Mouse (Mus musculus) limb, embryonic 13.5 days (tissue): ENCODE measurements around the gene Lgals2. TPM values are rescaled to one million over a fixed set of nuclear protein-coding genes. Genes with fewer than 3 reads are reported as not detected.
"Not testable (repeated sequence)": the region's sequence is repeated elsewhere in the genome, so short reads cannot be mapped to it uniquely, and the experiment has no call there.

ENCODE experiments used
- ATAC-seq: fragments of 200-750 bp; cut with Nextera tagmentation; 2 replicates; pipeline ENCODE4 v1.8.0; 2017; ENCODE audit warnings: low read depth, moderate number of reproducible peaks, moderate TSS enrichment; ENCODE audit not compliant: low FRiP score
- H3K27ac ChIP-seq: fragments of 300-500 bp; sonication (generic); 2 replicates; pipeline ENCODE4 v1.5.1; 2015; ENCODE audit warnings: inconsistent platforms, mild to moderate bottlenecking, moderate library complexity
- H3K27me3 ChIP-seq: fragments of 300-500 bp; sonication (generic); 2 replicates; pipeline ENCODE4 v1.6.1; 2015; ENCODE audit warnings: mild to moderate bottlenecking, inconsistent platforms
- H3K36me3 ChIP-seq: fragments of 300-500 bp; sonication (generic); 2 replicates; pipeline ENCODE4 v1.6.1; 2015; ENCODE audit warnings: inconsistent platforms, mild to moderate bottlenecking, moderate library complexity
- H3K4me1 ChIP-seq: fragments of 300-500 bp; sonication (generic); 2 replicates; pipeline ENCODE4 v1.6.1; 2015; ENCODE audit warnings: inconsistent platforms
- H3K4me2 ChIP-seq: fragments of 300-500 bp; sonication (generic); replicated peaks from 2 replicates; pipeline ENCODE4 v1.6.1; 2015; ENCODE audit warnings: inconsistent platforms, mild to moderate bottlenecking, moderate library complexity
- H3K4me3 ChIP-seq: fragments of 300-500 bp; sonication (generic); 2 replicates; pipeline ENCODE4 v1.5.1; 2015; ENCODE audit warnings: moderate library complexity, mild to moderate bottlenecking, inconsistent platforms
- H3K9ac ChIP-seq: fragments of 300-500 bp; sonication (generic); 2 replicates; pipeline ENCODE4 v1.6.1; 2015; ENCODE audit warnings: mild to moderate bottlenecking, inconsistent platforms
- H3K9me3 ChIP-seq: fragments of 300-500 bp; sonication (generic); 2 replicates; pipeline ENCODE4 v1.6.1; 2016; ENCODE audit warnings: inconsistent platforms
- WGBS: fragments of 180-500 bp; shearing (Covaris S2); methylation state at CpG from one replicate; pipeline ENCODE4 v1.1.7; 2015; 5-methylcytosine and 5-hydroxymethylcytosine counted together
- polyA plus RNA-seq: library from polyadenylated mRNA; unstranded; fragments of >200 nt; fragmentation: Nextera tagmentation; extraction: Ambion mirVana; gene quantifications from 2 replicates; pipeline ENCODE4 v1.2.1, GENCODE M21; 2015

Lgals2 gene
- polyA plus RNA-seq, 1 experiment from 2014 or later = 0.53 TPM

DNA sequence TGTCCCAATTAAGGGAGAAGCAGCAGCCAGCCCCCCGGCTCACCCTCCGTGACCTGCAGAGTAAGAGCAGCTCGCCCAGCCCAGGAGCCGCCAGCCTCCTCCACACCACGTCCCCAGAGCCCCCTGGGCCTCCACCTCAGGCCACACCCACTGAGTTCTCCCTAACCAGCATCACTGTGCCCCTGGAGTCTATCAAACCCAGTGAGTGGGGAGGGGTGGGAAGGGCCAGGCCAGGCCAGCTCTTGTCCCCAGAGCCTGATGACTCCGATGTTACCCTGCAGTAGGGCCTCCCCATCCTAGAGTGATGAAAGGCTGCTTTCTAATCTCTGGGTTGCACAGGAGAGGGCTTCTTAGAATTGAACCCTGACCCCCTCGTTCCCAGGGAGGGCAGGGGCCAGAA is 37.1 kb upstream of the Lgals2 start:
- Histone ChIP-seq H3K4me1 (peaks cover 23% of the 10 kb centered on the region), H3K36me3 (peaks cover 78% of the 10 kb centered on the region), H3K9me3 (no peaks in the 10 kb centered on the region), H3K27ac (no peak overlapping the region), H3K4me3 (no peak overlapping the region), H3K4me2 (no peak overlapping the region), H3K27me3 (no peaks in the 10 kb centered on the region), H3K9ac (peak overlapping the region; percentile 31; the same call in 1 of the 2 replicates)
- WGBS = 43% methylated on average over 7 of the region's 7 CpGs
- no peak for ATAC-seq

DNA sequence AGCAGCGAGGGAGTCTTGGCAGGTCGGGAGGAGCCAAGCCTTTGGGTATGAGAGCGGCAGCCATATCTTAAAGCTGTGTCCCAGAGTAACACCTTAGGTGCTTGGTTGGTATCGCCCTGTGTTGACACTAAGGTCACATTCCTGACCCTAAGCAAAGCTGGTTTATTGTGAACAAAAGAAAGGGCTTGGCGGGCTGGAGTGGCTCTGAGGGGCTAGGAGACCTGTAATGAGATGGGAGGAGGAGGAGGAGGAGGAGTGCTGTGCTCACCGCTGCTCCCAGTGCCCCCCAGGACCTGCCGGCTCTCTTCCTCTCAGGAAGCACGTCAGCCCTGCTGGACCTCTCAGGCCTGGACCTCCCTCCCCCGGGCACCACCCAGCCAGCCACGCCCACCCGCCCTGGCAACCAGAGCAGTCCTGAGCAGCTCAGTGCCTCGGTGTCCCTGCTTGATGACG is 34.1 kb upstream of the Lgals2 start:
- H3K4me3 ChIP-seq = no peak overlapping the region
- H3K4me1 ChIP-seq = peaks cover 12% of the 10 kb centered on the region; the same call in 1 of the 2 replicates
- 39% methylated on average over 13 of the region's 13 CpGs for WGBS
- no peaks in the 10 kb centered on the region for H3K27me3 ChIP-seq
- H3K4me2 ChIP-seq = no peak overlapping the region
- peaks cover 93% of the 10 kb centered on the region for H3K36me3 ChIP-seq
- no peak for ATAC-seq
- H3K9ac ChIP-seq = peak overlapping the region; percentile 32; the same call in 1 of the 2 replicates
- H3K27ac ChIP-seq = no peak overlapping the region
- H3K9me3 ChIP-seq = no peaks in the 10 kb centered on the region

DNA sequence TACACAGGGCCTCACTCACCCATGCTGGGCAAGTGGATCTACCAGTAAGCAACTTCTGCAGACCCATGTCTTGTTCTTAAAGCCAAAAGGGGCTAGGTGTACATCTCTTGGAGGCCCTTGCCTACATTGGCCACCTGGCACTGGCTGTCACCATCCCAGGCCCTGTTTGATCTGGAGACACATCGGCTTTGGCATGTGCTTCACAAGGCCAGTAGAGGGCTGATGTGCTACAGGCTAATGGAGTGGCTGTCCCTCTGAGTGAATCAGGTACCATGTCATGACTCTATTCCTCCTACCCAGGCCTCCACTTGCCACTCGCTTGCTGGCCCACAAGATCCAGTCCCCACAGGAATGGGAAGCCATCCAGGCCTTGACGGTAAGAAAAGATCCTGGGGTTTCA is 26.5 kb upstream of the Lgals2 start:
- 82% methylated on average over 3 of the region's 3 CpGs for WGBS
- peaks cover 17% of the 10 kb centered on the region for H3K4me1 ChIP-seq
- H3K4me3 ChIP-seq = no peak overlapping the region
- no peak for ATAC-seq
- H3K27me3 ChIP-seq = no peaks in the 10 kb centered on the region
- peaks cover 66% of the 10 kb centered on the region for H3K36me3 ChIP-seq
- no peak overlapping the region for H3K27ac ChIP-seq
- H3K4me2 ChIP-seq = no peak overlapping the region
- no peak overlapping the region for H3K9ac ChIP-seq
- no peaks in the 10 kb centered on the region for H3K9me3 ChIP-seq

DNA sequence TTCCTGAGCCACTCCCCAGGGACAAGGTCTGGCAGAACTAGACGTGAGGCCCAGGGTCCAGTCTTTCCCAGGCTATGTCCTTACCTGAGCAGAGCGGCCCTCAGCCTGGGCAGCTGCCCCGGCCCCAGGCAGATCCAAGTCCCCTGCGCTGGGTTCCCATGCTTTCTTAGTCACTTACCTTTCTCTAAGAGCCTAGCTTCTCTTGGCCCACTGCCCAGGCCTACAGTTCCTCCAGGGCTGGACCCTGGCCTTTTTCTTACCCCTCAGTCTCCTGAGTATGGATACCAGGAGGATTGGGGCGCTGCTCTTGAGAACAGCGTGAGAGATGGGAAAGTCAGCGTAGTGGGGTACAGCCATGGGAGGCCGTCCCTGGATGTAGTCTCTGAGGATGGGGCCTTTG is 25.1 kb upstream of the Lgals2 start:
- no peak overlapping the region for H3K27ac ChIP-seq
- H3K9ac ChIP-seq = peak overlapping the region; percentile 43
- no peak overlapping the region for H3K4me3 ChIP-seq
- no peak for ATAC-seq
- peaks cover 30% of the 10 kb centered on the region for H3K4me1 ChIP-seq
- H3K9me3 ChIP-seq = no peaks in the 10 kb centered on the region
- peaks cover 52% of the 10 kb centered on the region for H3K36me3 ChIP-seq
- H3K27me3 ChIP-seq = no peaks in the 10 kb centered on the region
- WGBS = 90% methylated on average over 8 of the region's 8 CpGs
- no peak overlapping the region for H3K4me2 ChIP-seq

DNA sequence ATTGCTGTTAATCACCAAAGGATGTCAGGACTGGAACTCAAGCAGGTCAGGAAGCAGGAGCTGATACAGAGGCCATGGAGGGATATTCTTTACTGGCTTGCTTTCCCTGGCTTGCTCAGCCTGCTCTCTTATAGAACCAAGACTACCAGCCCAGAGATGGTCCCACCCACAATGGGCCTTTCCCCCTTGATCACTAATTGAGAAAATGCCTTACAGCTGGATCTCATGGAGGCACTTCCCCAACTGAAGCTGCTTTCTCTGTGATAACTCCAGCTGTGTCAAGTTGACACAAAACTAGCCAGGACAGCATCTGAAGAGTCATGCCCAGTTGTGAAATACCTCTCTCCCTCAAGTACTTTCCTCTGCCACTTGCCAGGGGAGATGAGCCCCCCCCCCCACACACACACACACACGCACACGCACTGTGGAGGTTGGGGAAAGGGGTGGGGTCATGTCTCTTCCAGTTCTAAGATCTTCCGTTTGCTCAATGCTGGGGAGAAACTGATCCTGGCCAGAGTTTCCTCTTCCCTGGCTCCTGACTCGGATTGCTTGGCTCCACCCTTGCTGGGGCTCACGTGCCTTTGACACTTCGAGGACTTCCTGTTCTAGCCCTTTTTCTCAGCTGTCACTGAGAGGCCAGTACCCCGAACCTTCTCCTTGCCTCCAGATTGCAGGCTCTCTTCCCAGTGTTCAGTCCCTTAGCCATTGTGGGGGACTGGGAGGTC is 23.6 kb upstream of the Lgals2 start:
- Histone ChIP-seq H3K4me3 (peak overlapping the region; percentile 70; the same call in 1 of the 2 replicates), H3K4me2 (peak overlapping the region; percentile 91), H3K27ac (peak overlapping the region; percentile 16; the same call in 1 of the 2 replicates), H3K4me1 (peaks cover 36% of the 10 kb centered on the region), H3K9ac (0 out of 2 replicates have a peak overlapping the region, but pooled peaks have one; percentile 32), H3K36me3 (peaks cover 39% of the 10 kb centered on the region)
- H3K27me3 ChIP-seq, H3K9me3 ChIP-seq, ATAC-seq: not testable (repeated sequence)
- 42% methylated on average over 7 of the region's 7 CpGs for WGBS

DNA sequence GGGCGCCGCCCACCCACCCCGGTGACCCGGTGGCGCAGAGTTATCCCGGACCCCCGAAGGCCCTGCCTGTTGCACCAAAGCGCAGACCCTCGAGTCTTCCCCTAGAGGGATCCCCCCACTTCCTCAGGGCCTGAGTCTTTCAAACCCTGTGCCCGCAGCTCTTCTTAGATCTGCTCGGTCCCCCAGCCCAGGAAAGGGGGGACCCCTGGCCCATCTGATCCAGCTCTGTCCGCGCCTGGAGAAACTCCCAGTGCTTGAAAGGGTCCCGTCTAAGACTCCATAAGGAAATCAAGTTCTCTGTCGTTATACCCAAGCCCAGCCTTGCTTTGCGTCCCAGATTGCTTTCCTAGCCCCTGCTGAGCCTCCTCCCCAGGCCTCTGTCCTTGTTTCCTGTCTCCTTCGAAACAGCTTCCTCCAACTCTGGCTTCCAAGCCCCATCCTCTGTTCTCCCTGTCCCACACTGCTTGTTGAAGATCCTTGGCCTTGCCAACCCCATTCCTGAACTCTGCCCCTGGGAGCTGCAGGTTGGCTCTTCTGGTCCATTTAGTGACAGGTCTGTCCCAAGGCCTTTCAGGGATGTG is 22.6 kb upstream of the Lgals2 start:
- Histone ChIP-seq H3K9me3 (no peaks in the 10 kb centered on the region), H3K27ac (peak overlapping the region; percentile 98), H3K36me3 (peaks cover 29% of the 10 kb centered on the region), H3K27me3 (no peaks in the 10 kb centered on the region), H3K4me3 (peak overlapping the region; percentile 70), H3K4me1 (peaks cover 38% of the 10 kb centered on the region), H3K9ac (peak overlapping the region; percentile 89), H3K4me2 (peak overlapping the region; percentile 91)
- WGBS = under 1% methylated on average over 15 of the region's 17 CpGs
- no peak for ATAC-seq

DNA sequence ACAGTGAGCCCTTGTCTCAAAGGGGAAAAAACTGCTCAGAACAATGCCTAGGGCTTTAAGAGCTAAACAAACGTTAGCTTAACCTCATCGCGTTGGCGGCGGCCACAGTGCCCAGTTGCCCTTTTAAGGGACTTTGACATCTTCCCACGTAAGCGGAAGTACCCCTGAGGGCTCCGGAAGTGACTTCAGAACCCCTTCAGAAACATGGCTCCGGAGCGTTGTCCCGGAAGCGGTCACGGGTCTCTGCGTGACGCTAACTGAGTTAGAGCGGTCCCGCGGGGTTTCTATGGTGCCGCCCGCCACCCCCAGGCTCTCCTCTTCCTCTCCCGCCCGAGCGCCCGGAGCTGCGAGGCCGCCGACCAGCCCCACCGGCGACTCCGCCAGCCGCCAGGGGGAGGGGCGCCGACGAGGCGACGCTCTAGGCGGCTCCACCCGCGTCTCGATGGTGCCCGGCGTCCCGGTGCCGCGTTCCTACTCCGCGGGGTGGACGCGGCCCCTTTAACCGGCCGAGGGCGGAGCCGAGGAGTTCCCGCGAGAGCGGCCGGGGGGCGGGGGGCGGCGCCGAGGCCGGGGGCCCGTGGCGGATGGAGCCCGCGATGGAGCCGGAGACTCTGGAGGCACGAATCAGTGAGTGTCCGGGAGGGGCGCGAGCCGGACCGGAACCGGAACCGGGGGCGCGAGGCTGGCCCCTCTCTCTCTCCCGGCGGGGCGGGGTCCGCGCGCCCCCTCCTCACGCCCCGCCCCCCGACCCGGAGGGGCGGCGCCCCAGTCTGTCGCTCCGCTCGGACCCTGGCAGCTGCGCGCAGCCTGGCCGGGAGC is 21.9 kb upstream of the Lgals2 start, which contains the start of gene Gga1:
Gene Gga1 (plus strand): TSS at position 200 of the 819 bp plus-strand sequence.
- no peaks in the 10 kb centered on the region for H3K9me3 ChIP-seq
- H3K4me1 ChIP-seq = peaks cover 38% of the 10 kb centered on the region
- peak within 1 kb of the TSS; percentile 91 for H3K4me2 ChIP-seq
- H3K36me3 ChIP-seq = peaks cover 22% of the 10 kb centered on the region
- peak within 1 kb of the TSS; percentile 70 for H3K4me3 ChIP-seq
- ATAC-seq = peak; percentile 89
- no peaks in the 10 kb centered on the region for H3K27me3 ChIP-seq
- WGBS = under 1% methylated on average over 78 of the region's 95 CpGs
- H3K27ac ChIP-seq = peak within 1 kb of the TSS; percentile 98
- H3K9ac ChIP-seq = peak within 1 kb of the TSS; percentile 89

DNA sequence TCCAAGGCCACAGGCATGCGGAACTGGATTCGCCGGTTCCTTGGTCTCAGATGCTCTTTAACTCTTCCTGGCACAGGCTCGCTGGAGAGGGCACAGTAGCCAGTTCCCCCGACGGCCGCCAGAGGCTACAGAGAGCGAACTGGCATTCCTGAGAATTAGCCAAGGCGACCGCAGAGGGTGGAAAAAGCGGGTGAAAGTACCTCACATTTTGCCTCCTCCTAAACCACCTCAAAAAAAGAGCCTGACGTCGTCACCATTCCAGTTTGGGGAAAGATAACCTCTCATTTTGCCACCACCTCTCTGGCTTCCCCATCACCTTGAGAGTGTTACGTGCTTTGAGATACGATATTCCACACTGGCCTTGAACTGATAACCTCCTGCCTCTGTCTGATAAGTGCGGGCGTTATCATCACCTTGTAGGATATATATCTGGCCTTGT is 20.9 kb upstream of the Lgals2 start:
- peak; percentile 16; the same call in 1 of the 2 replicates for ATAC-seq
- no peaks in the 10 kb centered on the region for H3K9me3 ChIP-seq

DNA sequence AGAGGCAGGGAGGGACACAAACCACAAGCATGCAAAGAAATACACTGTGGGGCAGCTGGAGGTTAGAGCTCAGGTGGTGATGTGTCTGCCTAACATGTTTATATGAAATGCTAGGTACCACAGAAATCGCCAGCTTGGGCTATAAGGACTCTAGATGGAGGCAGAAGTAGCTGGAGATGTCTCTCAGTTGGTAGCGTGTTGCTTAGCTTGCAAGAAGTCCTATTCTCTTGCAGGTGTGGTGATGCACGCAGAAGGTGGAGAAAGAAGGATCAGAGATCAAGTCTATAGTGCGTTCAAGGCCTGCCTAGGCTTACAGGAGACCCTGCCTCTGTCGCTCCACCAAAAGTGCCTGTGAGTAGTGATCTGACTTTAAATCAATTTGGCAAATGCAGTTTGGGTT is 20.2 kb upstream of the Lgals2 start:
- Histone ChIP-seq H3K4me3 (peak overlapping the region; percentile 70; the same call in 1 of the 2 replicates), H3K4me2 (peak overlapping the region; percentile 91), H3K36me3 (peaks cover 5% of the 10 kb centered on the region; the same call in 1 of the 2 replicates), H3K4me1 (peaks cover 38% of the 10 kb centered on the region), H3K27ac (peak overlapping the region; percentile 98), H3K9ac (no peak overlapping the region), H3K27me3 (no peaks in the 10 kb centered on the region), H3K9me3 (no peaks in the 10 kb centered on the region)
- no peak for ATAC-seq
- 83% methylated on average over 5 of the region's 5 CpGs for WGBS

More for the DNA sequence above, 20.9 kb upstream of the Lgals2 start:
- Histone ChIP-seq H3K36me3 (peaks cover 13% of the 10 kb centered on the region; the same call in 1 of the 2 replicates), H3K27ac (peak overlapping the region; percentile 98), H3K9ac (peak overlapping the region; percentile 89), H3K4me3 (peak overlapping the region; percentile 70), H3K4me1 (peaks cover 38% of the 10 kb centered on the region), H3K27me3 (no peaks in the 10 kb centered on the region), H3K4me2 (peak overlapping the region; percentile 91)
- 4% methylated on average over 17 of the region's 17 CpGs for WGBS

DNA sequence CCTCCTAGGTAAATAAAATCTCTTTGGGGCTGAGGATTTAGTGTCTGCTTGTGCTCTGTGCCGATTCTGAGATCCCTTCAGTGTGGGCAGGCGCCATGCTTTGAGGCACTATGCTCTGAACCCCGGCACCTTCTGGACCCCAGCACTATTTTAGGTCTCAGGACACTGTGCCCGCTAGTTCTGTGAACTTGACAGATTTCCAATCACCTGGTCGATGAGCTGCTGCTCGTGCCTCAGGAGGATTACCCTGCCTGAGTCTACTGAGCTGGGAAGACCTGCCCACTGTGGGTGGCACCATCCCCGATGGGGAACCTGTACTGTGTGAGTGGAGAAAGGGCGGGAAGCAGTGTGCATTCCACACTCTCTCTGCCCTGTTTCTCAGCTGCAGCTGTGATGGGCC is 19.7 kb upstream of the Lgals2 start:
- Histone ChIP-seq H3K9ac (no peak overlapping the region; the same call in 1 of the 2 replicates), H3K36me3 (no peaks in the 10 kb centered on the region; the same call in 1 of the 2 replicates), H3K27me3 (no peaks in the 10 kb centered on the region), H3K9me3 (no peaks in the 10 kb centered on the region), H3K4me1 (peaks cover 38% of the 10 kb centered on the region), H3K27ac (no peak overlapping the region), H3K4me3 (no peak overlapping the region), H3K4me2 (no peak overlapping the region)
- WGBS = 78% methylated on average over 8 of the region's 8 CpGs
- ATAC-seq = no peak

DNA sequence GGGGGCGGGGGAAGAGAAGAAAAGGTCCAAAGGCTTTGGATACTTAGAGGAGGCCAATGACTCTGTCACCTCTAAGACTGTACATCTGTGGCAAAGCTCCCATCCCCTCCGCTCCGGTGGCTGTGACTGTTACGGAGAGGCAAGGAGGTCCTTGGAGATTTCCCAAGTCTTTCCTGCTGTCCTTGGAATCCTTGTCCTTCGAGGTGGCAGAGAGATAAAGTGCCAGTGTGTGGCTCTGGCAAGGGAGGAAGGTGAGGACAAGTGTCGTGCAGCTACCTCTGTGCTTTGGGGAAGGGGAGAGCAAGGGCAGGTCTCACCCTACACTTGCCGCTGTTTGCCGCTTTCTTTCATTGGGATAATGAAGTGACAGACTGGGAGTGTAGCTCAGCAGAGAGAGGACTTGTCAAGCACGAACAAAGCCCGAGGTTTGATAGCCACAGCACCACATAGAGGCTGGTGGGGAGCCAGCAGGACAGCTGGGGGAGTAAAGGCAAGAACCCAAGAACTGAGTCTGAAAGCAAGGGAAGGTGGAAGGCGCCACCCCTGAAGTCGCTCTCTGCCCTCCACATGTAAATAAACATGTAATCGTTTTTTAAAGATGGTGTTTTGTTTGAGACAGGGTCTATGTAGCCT is 18.6 kb upstream of the Lgals2 start:
- Histone ChIP-seq H3K36me3 (no peaks in the 10 kb centered on the region), H3K4me1 (peaks cover 30% of the 10 kb centered on the region), H3K9ac (no peak overlapping the region), H3K4me3 (no peak overlapping the region), H3K27me3 (no peaks in the 10 kb centered on the region), H3K27ac (no peak overlapping the region), H3K4me2 (no peak overlapping the region), H3K9me3 (no peaks in the 10 kb centered on the region)
- WGBS = 53% methylated on average over 13 of the region's 13 CpGs
- ATAC-seq = no peak
